Mouse (Mus musculus) brown adipose tissue, adult 24 weeks (tissue): ENCODE measurements around the gene Emp3. TPM values are rescaled to one million over a fixed set of nuclear protein-coding genes. Genes with fewer than 3 reads are reported as not detected.
"Not testable (repeated sequence)": the region's sequence is repeated elsewhere in the genome, so short reads cannot be mapped to it uniquely, and the experiment has no call there.

Source experiments
- H3K27ac ChIP-seq: fragments of 200-500 bp; replicated peaks from 2 replicates; pipeline ENCODE4 v1.5.1; 2012; ENCODE audit warnings: low read depth, mild to moderate bottlenecking, low read length
- H3K4me1 ChIP-seq: fragments of 200-500 bp; 2 replicates; pipeline ENCODE4 v1.6.1; 2012; ENCODE audit warnings: low read length, mixed read lengths; ENCODE audit not compliant: control insufficient read depth, insufficient read depth, insufficient read length
- H3K4me3 ChIP-seq: fragments of 200-500 bp; 2 replicates; pipeline ENCODE4 v1.5.1; 2012; ENCODE audit warnings: low read depth, mild to moderate bottlenecking, low read length, moderate library complexity; ENCODE audit not compliant: insufficient read depth
- polyA plus RNA-seq: library from polyadenylated mRNA; stranded (reverse); fragments of >200 nt; gene quantifications from 2 replicates; pipeline ENCODE4 v1.2.4, GENCODE M21; 2012; ENCODE audit not compliant: missing spikeins, insufficient read depth, insufficient read length

Gene Emp3
- polyA plus RNA-seq, 1 experiment, result 29.0 TPM

DNA sequence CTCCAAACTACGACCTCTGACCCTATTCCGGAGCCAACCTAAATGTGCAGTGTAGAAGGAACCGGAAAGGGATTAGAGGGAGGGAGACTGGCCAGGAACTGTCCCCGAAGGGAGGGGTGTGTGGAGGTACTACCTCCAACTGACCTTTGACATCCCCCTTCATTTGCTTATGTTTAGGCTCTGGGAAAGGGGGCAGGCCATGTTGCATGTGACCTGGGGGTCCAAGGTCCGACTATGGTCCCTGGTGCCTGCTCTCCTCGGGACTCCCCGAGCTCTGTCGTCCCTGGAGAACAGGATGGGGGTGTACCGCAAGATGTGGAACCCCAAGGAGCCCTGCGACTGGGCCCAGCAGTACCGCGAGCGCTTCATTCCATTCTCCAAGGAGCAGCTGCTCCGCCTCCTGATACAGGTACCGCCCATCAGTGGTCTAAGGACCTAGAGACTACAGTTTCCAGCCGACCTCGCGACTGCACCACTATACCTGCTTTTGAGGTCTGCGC lies 23.9 kb downstream of the Emp3 start:
- H3K4me3 ChIP-seq, result peak overlapping the region; percentile 68
- H3K4me1 ChIP-seq, result 0 out of 2 replicates have a peak, but pooled peaks cover 2% of the 10 kb centered on the region
- H3K27ac ChIP-seq, result peak overlapping the region; percentile 93

DNA sequence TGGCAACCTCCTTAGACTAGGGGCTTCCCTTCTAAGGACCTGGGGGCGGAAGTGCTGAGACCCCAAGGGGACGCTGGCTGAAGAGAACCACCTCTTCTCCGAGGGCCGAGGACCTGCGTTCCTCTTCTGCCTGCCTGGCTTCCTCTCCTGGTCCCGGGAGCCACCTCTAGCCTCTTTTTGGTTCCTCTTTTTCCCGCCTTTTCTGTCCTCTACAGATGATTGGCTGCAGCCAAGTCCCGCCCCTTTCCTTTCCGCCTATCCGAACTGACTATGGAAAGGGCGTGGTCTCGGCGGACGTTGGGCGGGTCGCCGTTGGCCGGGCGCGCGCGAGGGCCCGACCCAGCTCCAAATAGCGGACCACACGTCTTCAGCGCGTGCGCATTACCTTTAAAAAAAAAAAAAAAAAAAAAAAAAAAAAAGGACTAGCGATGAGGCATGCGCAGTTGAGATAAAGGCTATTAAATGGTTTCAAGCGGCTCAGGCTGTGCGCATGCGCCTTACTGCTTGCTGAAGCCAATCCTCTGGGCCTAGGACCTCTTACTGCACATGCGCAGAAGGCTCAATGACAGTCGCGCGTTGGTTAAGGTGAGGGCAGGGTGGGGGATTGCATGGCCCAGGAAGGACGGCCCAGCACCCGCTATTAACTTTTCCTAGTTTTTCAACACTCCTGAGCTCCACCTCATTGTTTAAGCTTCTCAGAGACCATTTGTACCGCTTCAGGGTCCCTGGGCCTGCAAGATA lies 24.5 kb downstream of the Emp3 start, which contains the start of the genes Syngr4 and Tmem143:
Gene Syngr4 (minus strand): TSS at position 198 of the 741 bp plus-strand sequence.
Gene Tmem143 (plus strand): TSS at position 425 of the 741 bp plus-strand sequence.
- Histone ChIP-seq H3K27ac (peak within 1 kb of the TSS; percentile 93), H3K4me1 (0 out of 2 replicates have a peak, but pooled peaks cover 2% of the 10 kb centered on the region), H3K4me3 (peak within 1 kb of the TSS; percentile 68)

DNA sequence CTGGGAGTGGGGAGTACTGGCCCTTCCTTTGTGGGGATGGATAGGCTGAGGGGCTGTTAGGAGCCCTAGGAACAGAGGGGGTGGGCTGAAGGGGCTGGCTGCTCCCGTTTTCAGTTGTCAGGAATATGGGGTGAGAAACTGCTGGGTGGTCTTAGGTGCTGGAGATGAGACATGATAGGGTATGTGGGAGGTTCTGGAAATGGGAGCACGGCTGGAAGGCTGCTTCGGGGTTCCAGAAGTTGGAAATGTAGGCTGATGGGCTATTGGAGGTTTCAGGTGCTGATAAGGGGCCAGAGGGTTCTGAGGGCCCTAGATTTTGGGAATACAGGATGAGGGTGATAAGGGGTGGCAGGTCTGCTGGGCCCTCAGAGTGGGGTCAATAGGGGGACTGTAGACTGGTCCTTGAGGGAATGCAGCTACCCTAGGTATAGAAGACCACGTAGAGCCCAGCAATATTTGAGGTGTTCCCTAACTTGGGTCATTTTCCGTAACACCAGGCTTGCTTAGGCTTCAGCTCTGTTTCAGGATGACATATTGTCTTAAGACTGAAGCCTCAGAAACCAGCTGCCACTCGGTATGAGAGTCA lies 25.2 kb downstream of the Emp3 start:
- H3K4me1 ChIP-seq, result 0 out of 2 replicates have a peak, but pooled peaks cover 2% of the 10 kb centered on the region
- no peak overlapping the region for H3K4me3 ChIP-seq
- no peak overlapping the region for H3K27ac ChIP-seq

DNA sequence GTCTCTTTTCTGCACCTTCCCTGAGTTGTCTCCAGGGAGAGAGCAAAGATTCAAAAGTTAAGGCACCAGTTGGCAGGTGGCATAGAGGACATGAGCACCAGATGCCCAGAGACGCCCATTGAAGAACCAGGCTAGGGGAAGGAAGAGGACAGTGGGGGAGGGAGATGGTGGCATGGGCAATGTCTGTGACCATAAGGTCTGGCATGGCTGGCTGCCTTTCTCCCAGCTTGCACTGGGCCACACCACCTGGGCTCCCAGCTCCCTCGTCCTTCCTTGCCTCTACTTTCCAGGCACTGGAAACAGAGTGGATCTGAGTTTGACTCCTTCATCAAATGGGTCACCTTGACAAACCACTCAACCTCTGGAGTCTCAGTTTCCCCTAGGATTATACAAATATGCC lies 28.6 kb downstream of the Emp3 start:
- H3K4me1 ChIP-seq, result no peaks in the 10 kb centered on the region
- no peak overlapping the region for H3K27ac ChIP-seq
- no peak overlapping the region for H3K4me3 ChIP-seq

DNA sequence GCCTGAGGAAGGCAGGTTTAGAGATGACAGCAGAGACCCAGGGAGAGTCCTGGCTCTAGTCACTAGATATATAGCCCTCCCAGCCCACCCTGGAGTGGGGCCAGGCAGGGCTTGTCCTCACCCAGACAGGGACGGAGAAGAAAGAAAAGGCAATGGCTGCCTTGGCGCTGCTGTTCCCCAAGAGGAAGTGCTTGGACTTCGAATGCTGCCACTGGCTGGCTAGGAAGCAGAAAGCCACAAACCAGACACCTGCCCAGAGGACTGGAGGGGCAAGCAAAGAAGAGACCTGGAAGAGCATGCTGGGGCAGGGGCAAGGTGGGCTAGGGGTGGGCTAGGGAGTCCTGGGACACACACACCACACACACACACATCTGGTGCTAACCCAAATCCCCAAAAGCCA lies 34.0 kb downstream of the Emp3 start:
- Histone ChIP-seq H3K27ac (no peak overlapping the region), H3K4me1 (no peaks in the 10 kb centered on the region), H3K4me3 (no peak overlapping the region)

DNA sequence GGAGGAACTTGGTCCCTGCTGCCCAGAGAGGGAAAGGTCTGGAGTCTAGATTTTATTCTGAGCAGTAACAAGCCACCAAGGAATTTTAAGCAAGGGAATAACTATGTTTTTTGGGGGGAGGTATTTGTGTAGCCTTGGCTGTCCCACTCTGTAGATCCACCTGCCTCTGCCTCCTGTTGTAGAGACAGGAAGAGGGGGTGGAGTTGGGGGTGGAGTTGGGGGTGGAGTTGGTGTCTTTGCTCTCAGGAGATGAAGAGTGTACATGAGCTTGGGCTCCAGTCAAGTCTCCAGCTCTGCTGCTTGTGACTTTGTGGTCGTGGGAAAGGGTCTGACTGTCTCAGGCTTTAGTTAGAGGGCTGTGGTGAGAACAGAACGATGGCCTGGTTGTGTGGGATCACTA lies 40.2 kb downstream of the Emp3 start:
- Histone ChIP-seq H3K4me1 (no peaks in the 10 kb centered on the region), H3K27ac (no peak overlapping the region), H3K4me3 (no peak overlapping the region)

DNA sequence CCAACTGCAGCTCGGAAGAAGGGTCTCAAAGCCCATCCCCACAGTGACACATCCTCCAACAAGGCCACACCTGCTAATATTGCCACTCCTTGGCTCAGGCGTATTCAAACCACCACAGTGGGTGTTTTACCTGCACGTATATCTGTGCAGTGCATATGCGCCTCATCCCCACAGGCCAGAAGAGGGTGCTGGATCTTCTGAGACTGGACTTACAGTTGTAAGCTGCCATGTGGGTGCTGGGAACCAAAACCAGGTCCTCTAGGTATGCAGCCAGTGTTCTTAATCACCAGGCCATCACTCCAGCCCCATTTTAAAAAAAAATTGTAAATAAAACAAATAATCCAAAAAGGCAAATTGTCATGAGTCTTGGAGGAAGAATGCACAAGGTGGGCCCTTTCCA lies 40.7 kb downstream of the Emp3 start:
- no peak overlapping the region for H3K4me3 ChIP-seq
- H3K4me1 ChIP-seq, result no peaks in the 10 kb centered on the region
- H3K27ac ChIP-seq, result no peak overlapping the region

DNA sequence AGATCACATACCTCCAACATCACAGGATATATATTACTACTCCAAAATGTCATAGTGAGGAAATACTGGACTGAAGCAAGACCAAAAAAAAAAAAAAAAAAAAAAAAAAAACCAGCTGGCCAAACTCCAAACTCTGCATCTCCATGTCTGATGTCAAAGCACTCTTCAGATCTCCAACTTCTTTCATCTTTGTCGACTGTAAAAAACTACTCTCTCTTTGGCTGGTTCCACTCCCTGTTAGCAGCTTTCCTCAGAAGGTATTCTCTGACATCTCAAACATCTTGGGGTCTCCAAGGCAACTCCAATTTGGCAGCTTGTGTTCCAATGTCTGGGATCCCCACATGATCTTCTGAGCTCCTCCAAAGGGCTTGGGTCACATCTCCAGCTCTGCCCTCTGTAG lies 42.9 kb downstream of the Emp3 start, which contains the start of gene Grin2d:
Gene Grin2d (minus strand): TSS at position 101 of the 400 bp plus-strand sequence.
- not testable (repeated sequence) for H3K4me3 ChIP-seq, H3K4me1 ChIP-seq, H3K27ac ChIP-seq

DNA sequence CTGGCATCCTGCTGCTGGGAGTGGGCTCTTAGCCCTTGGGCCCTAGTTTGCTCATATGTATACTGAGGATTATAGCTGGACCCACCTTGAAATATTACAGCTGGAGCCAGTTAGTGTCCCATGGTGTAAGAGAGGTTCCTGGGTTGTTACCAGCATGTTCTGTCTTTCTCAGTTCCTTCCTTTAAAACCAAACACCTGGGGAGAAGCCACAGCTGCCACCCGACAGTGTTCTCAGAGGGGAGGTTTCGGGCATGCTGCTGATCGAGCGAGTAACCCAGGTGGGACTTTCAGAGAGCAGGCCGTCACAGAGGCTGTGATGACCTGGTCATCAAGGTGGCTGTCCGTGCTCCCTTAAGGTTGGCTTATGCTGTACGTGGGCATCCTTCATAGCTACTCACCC lies 44.3 kb downstream of the Emp3 start:
- H3K4me1 ChIP-seq, result 0 out of 2 replicates have a peak, but pooled peaks cover 3% of the 10 kb centered on the region
- H3K4me3 ChIP-seq, result no peak overlapping the region
- H3K27ac ChIP-seq, result no peak overlapping the region

DNA sequence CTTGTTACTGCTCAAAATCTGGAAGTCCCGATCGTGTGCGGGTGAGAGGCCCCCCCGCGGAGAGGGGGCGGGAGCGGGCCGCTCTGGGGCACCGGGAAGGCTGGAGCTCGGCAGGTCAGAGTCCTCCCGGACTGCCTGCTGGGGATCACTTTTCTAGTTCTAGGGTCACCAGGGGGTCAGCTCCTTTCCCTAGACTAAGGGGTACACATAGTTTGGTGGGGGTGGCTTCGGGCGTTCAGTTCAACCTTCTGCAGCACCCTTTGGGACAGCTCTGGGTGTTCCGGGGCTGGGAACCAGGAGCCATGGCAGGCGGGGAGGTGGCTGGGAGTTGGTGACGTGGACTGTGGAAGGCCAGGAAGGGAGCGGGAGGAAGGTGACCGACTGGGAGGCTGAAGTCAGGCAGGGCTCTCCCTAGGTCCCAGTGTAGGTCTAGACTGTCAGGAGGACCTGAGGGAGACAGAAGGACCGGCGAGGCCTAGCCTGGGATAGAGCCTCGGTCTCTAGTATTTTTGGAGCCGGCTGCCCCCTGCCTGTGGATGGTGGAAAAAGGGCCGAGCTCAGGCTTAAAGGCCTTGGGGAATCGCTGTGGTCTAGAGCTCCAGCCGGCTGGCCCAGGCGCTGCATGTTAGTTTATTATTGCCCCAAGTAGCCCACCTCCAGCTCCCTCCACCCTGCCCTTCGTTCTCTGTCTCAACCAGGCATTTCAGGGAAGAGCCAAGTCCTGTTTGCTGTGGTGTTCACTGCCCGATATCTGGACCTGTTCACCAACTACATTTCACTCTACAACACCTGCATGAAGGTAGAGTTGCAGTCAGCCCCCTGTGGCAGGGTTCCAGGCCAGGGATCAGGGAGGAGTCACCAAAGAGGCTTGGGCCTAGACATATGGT lies 47.9 kb downstream of the Emp3 start:
- H3K27ac ChIP-seq, result peak overlapping the region; percentile 84
- H3K4me1 ChIP-seq, result 0 out of 2 replicates have a peak, but pooled peaks cover 3% of the 10 kb centered on the region
- H3K4me3 ChIP-seq, result peak overlapping the region; percentile 82

DNA sequence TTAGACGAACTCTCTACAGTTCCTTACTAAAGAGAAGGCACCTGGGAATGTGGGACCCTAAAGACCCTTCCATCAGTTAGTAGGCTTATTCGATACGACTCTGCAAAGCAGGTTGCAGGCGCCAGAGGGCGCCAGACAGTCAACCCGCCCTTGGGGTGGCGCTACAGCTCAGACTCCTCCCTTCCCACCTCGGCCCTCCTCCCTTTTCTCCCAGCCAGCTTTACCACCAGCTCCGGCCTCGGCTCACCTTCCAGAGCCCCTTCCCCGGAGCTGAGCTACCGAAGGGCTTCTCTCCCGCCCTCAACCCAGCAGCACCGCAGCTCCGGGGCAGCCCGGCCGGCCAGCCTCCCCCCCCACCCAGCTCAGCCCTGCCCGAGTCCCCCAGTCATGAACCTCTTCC lies 48.6 kb downstream of the Emp3 start, which contains the start of gene Kdelr1:
Gene Kdelr1 (plus strand): TSS at position 149 of the 400 bp plus-strand sequence.
- H3K4me3 ChIP-seq, result peak within 1 kb of the TSS; percentile 82
- H3K27ac ChIP-seq, result peak within 1 kb of the TSS; percentile 84
- 0 out of 2 replicates have a peak, but pooled peaks cover 3% of the 10 kb centered on the region for H3K4me1 ChIP-seq

DNA sequence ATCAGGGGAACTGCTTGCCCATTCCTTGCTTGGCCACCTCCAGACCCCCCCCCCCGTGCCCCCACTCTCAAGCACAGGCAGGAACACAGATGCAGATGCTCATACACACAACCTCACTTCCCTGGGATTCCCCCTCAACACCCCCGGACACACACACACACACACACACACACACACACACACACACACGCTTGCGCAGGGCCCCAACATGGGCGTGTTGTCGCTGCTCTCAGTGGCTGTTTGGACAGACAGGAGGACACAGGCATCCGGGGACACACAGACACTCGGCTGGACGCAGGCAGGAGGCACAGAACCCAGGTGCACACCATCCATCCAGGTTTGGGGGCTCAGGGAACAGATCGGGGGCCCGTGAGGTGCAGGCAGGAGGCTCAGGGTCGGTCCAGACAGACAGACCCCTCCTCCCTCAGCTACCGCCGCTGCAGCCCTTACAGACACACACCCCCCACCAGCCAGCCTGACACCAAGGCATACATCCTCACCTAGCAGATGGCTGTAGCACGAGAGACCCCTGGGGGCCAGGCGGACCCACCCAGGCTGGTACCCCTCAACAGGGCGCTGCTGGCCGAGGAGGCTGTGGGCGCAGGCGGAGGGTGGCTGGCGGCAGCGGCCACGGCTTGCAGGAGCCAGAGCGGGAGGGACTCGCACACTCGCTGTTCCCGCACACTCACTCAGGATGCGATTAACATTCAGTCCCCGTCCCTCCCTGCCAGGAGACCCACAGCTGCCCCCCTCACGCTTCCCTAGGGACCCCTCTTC lies 50.7 kb downstream of the Emp3 start:
- no peak overlapping the region for H3K4me3 ChIP-seq
- H3K27ac ChIP-seq, result no peak overlapping the region
- peaks cover 6% of the 10 kb centered on the region; the same call in 1 of the 2 replicates for H3K4me1 ChIP-seq

DNA sequence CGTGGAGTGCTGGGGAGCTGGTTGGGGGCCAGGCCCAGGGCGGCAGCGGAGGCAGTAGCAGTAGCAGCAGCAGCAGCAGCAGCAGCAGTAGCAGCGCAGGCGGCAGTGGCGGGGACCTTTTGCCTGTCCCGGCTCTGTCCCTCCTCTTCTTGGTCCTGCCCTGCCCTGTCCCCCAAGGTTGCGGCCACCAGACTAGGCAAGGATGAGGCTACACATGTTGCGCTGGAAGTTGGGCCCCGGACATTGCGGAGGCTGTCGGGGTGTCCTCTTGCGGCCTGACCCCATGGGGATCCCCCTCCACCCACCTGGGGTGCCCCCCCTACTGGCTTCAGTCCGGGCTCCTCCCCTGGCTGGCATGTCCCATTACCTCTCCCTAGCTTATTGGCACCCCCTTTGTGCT lies 51.4 kb downstream of the Emp3 start:
- Histone ChIP-seq H3K4me3 (no peak overlapping the region), H3K4me1 (peaks cover 6% of the 10 kb centered on the region; the same call in 1 of the 2 replicates), H3K27ac (no peak overlapping the region)

DNA sequence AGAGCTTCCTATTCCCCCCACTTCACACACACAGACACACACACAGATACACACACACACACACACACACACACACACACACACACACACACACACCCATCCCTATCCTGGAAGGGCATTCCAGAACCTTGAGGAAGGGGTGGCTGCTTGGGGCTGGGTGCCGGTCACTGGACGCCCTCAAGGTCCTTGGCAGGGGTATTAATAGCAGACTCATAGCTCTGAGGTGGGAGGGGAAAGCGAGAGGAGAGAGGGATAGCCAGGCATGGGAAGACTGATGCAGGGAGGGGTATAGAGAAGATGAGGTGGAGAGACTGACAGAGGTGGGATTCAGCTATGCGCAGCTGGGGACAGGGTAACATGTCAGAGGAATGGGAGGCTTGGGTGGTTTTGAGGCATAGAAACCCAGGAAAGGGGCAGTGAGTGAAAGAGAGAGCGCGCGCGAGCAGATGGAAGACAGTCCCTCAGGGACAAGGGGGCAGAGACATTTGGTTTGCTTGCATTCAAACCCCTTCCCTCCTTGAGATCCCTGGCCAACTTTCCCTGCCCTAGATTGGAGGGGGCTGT lies 52.0 kb downstream of the Emp3 start:
- no peak overlapping the region for H3K27ac ChIP-seq
- H3K4me1 ChIP-seq, result peaks cover 6% of the 10 kb centered on the region; the same call in 1 of the 2 replicates
- H3K4me3 ChIP-seq, result no peak overlapping the region
